Mouse (Mus musculus): ENCODE results near the gene Tmem246.
A peak's percentile ranks its signal among the peaks of the same experiment; 100 is the strongest.

Tmem246 gene

GRCm38 (mm10) chr4:49572194-49572593, 25.5 kb downstream of the Tmem246 start:
- DNase-seq, result no peak

- DNase-seq, result peak; percentile 77
Observed at GRCm38 (mm10) chr4:49567613-49568012, 30.1 kb downstream of the Tmem246 start.

GRCm38 (mm10) chr4:49559915-49560772, 37.5 kb downstream of the Tmem246 start:
- peak; percentile 18 for DNase-seq

GRCm38 (mm10) chr4:49558181-49558580, 39.5 kb downstream of the Tmem246 start:
- DNase-seq, result no peak

GRCm38 (mm10) chr4:49557375-49557774, 40.3 kb downstream of the Tmem246 start:
- DNase-seq, result no peak

GRCm38 (mm10) chr4:49553380-49553779, 44.3 kb downstream of the Tmem246 start:
- DNase-seq, result no peak

GRCm38 (mm10) chr4:49549383-49549782, 48.3 kb downstream of the Tmem246 start, which contains the start of gene Aldob:
TSS of gene Aldob (minus strand) at chr4:49549546.
- DNase-seq, result no peak

GRCm38 (mm10) chr4:49547544-49548219, 50.0 kb downstream of the Tmem246 start:
- DNase-seq, result no peak

- DNase-seq, result no peak
Observed at GRCm38 (mm10) chr4:49546873-49547543, 50.7 kb downstream of the Tmem246 start.

- DNase-seq, result no peak
Observed at GRCm38 (mm10) chr4:49546026-49546425, 51.6 kb downstream of the Tmem246 start.

- no peak for DNase-seq
Observed at GRCm38 (mm10) chr4:49540966-49541365, 56.7 kb downstream of the Tmem246 start.

- DNase-seq, result no peak
Observed at GRCm38 (mm10) chr4:49539665-49540064, 58.0 kb downstream of the Tmem246 start.

- no peak for DNase-seq
Observed at GRCm38 (mm10) chr4:49536671-49537070, 61.0 kb downstream of the Tmem246 start.

- no peak for DNase-seq
Observed at GRCm38 (mm10) chr4:49535675-49536294, 61.9 kb downstream of the Tmem246 start.

- no peak for DNase-seq
Observed at GRCm38 (mm10) chr4:49535036-49535435, 62.6 kb downstream of the Tmem246 start.

Measured in layer of hippocampus, adult 9-11 months (tissue).